ENCODE assay signal across 34 mouse cellular contexts in the genomic region with DNA sequence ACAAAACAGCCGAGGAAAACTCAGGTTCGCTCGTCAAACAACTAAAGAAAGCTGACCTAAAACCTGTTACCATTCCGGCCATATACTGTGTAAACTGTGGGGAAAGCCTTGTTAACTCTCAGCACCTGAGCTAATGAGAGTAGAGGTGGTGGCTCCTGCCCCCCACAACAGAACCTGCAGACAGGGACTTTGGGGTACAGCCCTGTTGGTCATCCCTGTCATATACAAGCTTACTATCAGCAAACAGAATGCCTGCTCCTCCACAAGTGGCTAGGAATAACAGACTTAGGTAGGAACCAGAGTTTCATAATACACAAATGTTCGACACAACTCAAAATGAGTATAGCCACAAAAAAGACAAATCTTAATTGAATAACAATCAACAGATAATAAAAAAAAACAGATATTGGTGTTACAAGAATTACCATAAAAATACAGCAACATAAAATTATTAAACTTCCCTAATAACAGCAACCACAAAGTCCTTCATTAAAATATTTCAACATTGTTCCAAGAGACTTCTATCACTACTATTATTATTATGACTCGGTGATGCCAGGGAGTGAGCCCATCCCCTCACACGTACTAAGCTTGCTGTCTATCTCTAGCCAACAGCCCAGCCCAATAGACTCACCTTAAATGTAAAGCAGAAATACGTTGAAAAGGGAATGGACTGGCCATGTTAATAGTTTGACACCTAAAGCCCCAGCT. TPM values are rescaled to one million over a fixed set of nuclear protein-coding genes. Genes with fewer than 3 reads are reported as not detected.
DNase-seq lines count a peak whose midpoint lies in the region; ATAC-seq and TF ChIP-seq lines count a peak whose summit lies in the region.
"Had no signal": no experiment of that assay in that cellular context is flagged by ENCODE, and none has a peak within 500 bp of the region (broad histone marks: within the 10 kb centered on the region; RNA-seq: fewer than 3 reads in every experiment).

No protein-coding gene starts in this region.

- H3K4me1 ChIP-seq in MEL (ENCODE audit: control insufficient read depth in 1 of 2, insufficient read depth in 2 of 2, low read length in 2 of 2): peaks cover 21 to 31% of the 10 kb centered on the region in 2 experiments
- peaks cover 21% of the 10 kb centered on the region for H3K4me1 ChIP-seq in liver, embryonic 11.5 days (replicated peaks; ENCODE audit: control insufficient read depth, insufficient read depth, low read length)
- H3K4me1 ChIP-seq in liver, embryonic 16.5 days (ENCODE audit: control insufficient read depth, low read depth, low read length): peaks cover 26% of the 10 kb centered on the region
- no peaks in the 10 kb centered on the region for H3K4me1 ChIP-seq in hindbrain, embryonic 10.5 days (replicated peaks)
- H3K4me1 ChIP-seq: embryonic facial prominence, embryonic 10.5 days; embryonic facial prominence, embryonic 15.5 days; forebrain, embryonic 10.5 days; limb, embryonic 13.5 days had no signal

- peak; percentile 11 for DNase-seq in MEL (ENCODE audit: low read depth, low spot score)
- DNase-seq in c-Kit-negative CD71-positive TER-119-positive erythroid progenitor cells, embryonic 14.5 days (ENCODE audit: low read depth, low spot score): peak; percentile 48
- DNase-seq in liver, embryonic 11.5 days (ENCODE audit: low spot score): no peak
- no peak for DNase-seq in hindbrain, embryonic 10.5 days (ENCODE audit: low spot score)
- no peak for DNase-seq in ovary, postnatal 14 days (ENCODE audit: low spot score)
- no peak for DNase-seq in left cerebral cortex, postnatal 4 days
- DNase-seq: adrenal gland, postnatal 36 days; cerebellum, adult 8-10 months; cerebellum, postnatal 25 days; gastrocnemius, adult 2 months; heart, adult 2 months; heart, postnatal 36 days; kidney, adult 11 months; kidney, postnatal 14 days; layer of hippocampus, adult 9-11 months; lung, adult 2 months; lung, postnatal 10 days; midbrain, embryonic 14.5 days had no signal

- H3K4me3 ChIP-seq in MEL (ENCODE audit: control insufficient read depth in 1 of 2, insufficient read depth in 1 of 2, low read depth in 2 of 2, low read length in 2 of 2): no peak overlapping the region
- peak overlapping the region; percentile 13; the same call in 1 of the 2 replicates for H3K4me3 ChIP-seq in liver, embryonic 11.5 days (ENCODE audit: low read depth, low read length)
- peak overlapping the region; percentile 24 for H3K4me3 ChIP-seq in liver, embryonic 16.5 days (ENCODE audit: low read depth, low read length)
- H3K4me3 ChIP-seq in hindbrain, embryonic 10.5 days: no peak overlapping the region
- H3K4me3 ChIP-seq: embryonic facial prominence, embryonic 10.5 days; embryonic facial prominence, embryonic 15.5 days; forebrain, embryonic 10.5 days; gastrocnemius, adult 2 months; heart, adult 2 months; heart, embryonic 15.5 days; limb, embryonic 13.5 days had no signal

- TF ChIP-seq CTCF in MEL (IDR thresholded peaks at IDR 0.05 in 2 of 3, conservative IDR thresholded peaks at IDR 0.05 in 1 of 3; ENCODE audit: control insufficient read depth in 1 of 3, insufficient read depth in 1 of 3, low read depth in 2 of 3, low read length in 3 of 3, poor library complexity in 1 of 3, severe bottlenecking in 1 of 3): no peak

- no peaks in the 10 kb centered on the region for H3K27me3 ChIP-seq in MEL (ENCODE audit: control insufficient read depth in 1 of 2, insufficient read depth in 2 of 2, low read length in 2 of 2)
- no peaks in the 10 kb centered on the region for H3K27me3 ChIP-seq in liver, embryonic 11.5 days (replicated peaks; ENCODE audit: control insufficient read depth, insufficient read depth, low read length)
- no peaks in the 10 kb centered on the region for H3K27me3 ChIP-seq in liver, embryonic 16.5 days (ENCODE audit: control insufficient read depth, insufficient read depth, low read depth, low read length)
- no peaks in the 10 kb centered on the region for H3K27me3 ChIP-seq in hindbrain, embryonic 10.5 days (ENCODE audit: insufficient read depth, poor library complexity, severe bottlenecking)
- H3K27me3 ChIP-seq: embryonic facial prominence, embryonic 15.5 days; heart, embryonic 15.5 days; limb, embryonic 13.5 days had no signal

- H3K27ac ChIP-seq in MEL (ENCODE audit: control insufficient read depth, low read depth, low read length): peak overlapping the region; percentile 44
- H3K27ac ChIP-seq in liver, embryonic 11.5 days (ENCODE audit: low read depth, low read length): peak overlapping the region; percentile 90
- H3K27ac ChIP-seq in liver, embryonic 16.5 days (ENCODE audit: low read length): peak overlapping the region; percentile 92
- H3K27ac ChIP-seq in hindbrain, embryonic 10.5 days: no peak overlapping the region
- H3K27ac ChIP-seq: embryonic facial prominence, embryonic 10.5 days; embryonic facial prominence, embryonic 15.5 days; forebrain, embryonic 10.5 days; gastrocnemius, adult 2 months; heart, adult 2 months; heart, embryonic 15.5 days; hindbrain, embryonic 14.5 days; limb, embryonic 13.5 days; macrophage had no signal

- no peak overlapping the region for H3K9ac ChIP-seq in MEL (ENCODE audit: control insufficient read depth, low read depth, low read length, poor library complexity, severe bottlenecking)
- H3K9ac ChIP-seq in liver, embryonic 11.5 days (ENCODE audit: low read depth, low read length): peak overlapping the region; percentile 28
- H3K9ac ChIP-seq in liver, embryonic 16.5 days (ENCODE audit: low read depth, low read length): peak overlapping the region; percentile 58
- H3K9ac ChIP-seq: embryonic facial prominence, embryonic 15.5 days; heart, embryonic 15.5 days; hindbrain, embryonic 14.5 days; limb, embryonic 13.5 days had no signal

- no peak for TF ChIP-seq RAD21 in MEL (IDR thresholded peaks at IDR 0.05; ENCODE audit: low read depth, low read length)

- TF ChIP-seq POLR2A in MEL (IDR thresholded peaks at IDR 0.05; ENCODE audit: control insufficient read depth in 1 of 2, insufficient read depth in 1 of 2, low read depth in 1 of 2, low read length in 2 of 2, poor library complexity in 1 of 2): no peak

- 61% methylated on average over 8 of the region's 8 CpGs for WGBS in liver, embryonic 11.5 days
- 38% methylated on average over 8 of the region's 8 CpGs for WGBS in liver, embryonic 16.5 days (ENCODE audit: insufficient replicate concordance)
- WGBS in hindbrain, embryonic 10.5 days: 92% methylated on average over 8 of the region's 8 CpGs

- peak overlapping the region; percentile 65 for H3K4me2 ChIP-seq in liver, embryonic 11.5 days
- peak overlapping the region; percentile 59 for H3K4me2 ChIP-seq in liver, embryonic 16.5 days (ENCODE audit: low read depth, low read length)
- H3K4me2 ChIP-seq: embryonic facial prominence, embryonic 15.5 days; heart, embryonic 15.5 days; hindbrain, embryonic 14.5 days; limb, embryonic 13.5 days had no signal

- intact Hi-C loops in left cerebral cortex, postnatal 4 days (cut with DNase I): no loop called here

- peaks cover 0 to 35% of the 10 kb centered on the region in 2 experiments for H3K36me3 ChIP-seq in MEL (ENCODE audit: control insufficient read depth in 1 of 2, insufficient read depth in 2 of 2, low read length in 2 of 2)
- H3K36me3 ChIP-seq in liver, embryonic 11.5 days (ENCODE audit: control insufficient read depth, insufficient read depth, low read length): no peaks in the 10 kb centered on the region; the same call in 1 of the 2 replicates
- no peaks in the 10 kb centered on the region; the same call in 1 of the 2 replicates for H3K36me3 ChIP-seq in liver, embryonic 16.5 days (ENCODE audit: control insufficient read depth, insufficient read depth)
- peaks cover 9% of the 10 kb centered on the region; the same call in 1 of the 2 replicates for H3K36me3 ChIP-seq in hindbrain, embryonic 10.5 days

- TF ChIP-seq EP300 in MEL (IDR thresholded peaks at IDR 0.05; ENCODE audit: low read depth in 1 of 2, low read length in 2 of 2): no peak

- ATAC-seq in liver, embryonic 11.5 days (replicated peaks; ENCODE audit: low FRiP score): peak; percentile 72
- peak; percentile 76 for ATAC-seq in liver, embryonic 16.5 days (ENCODE audit: low read depth)
- ATAC-seq: CD4-positive, CD25-positive, alpha-beta regulatory T cell, adult 4 months; forebrain, embryonic 16.5 days had no signal

- peaks cover 15% of the 10 kb centered on the region for H3K79me2 ChIP-seq in MEL (ENCODE audit: control insufficient read depth, insufficient read depth, low read length, poor library complexity)

- H3K9me3 ChIP-seq in MEL (replicated peaks; ENCODE audit: insufficient read depth, low read length): no peaks in the 10 kb centered on the region
- no peaks in the 10 kb centered on the region for H3K9me3 ChIP-seq in liver, embryonic 11.5 days (ENCODE audit: control insufficient read depth, low read length)
- no peaks in the 10 kb centered on the region for H3K9me3 ChIP-seq in liver, embryonic 16.5 days (replicated peaks; ENCODE audit: control insufficient read depth, low read length)
- no peaks in the 10 kb centered on the region for H3K9me3 ChIP-seq in hindbrain, embryonic 10.5 days
- H3K9me3 ChIP-seq: embryonic facial prominence, embryonic 10.5 days; embryonic facial prominence, embryonic 15.5 days; forebrain, embryonic 10.5 days; heart, embryonic 15.5 days; limb, embryonic 13.5 days had no signal

RNA-seq across cellular contexts. Expression of a gene that starts 14.1 kb away (rescaled TPM):
- 0.39 and 1.0 TPM in 2 replicates for total RNA-seq in MEL (2012; rRNA removed)
- not detected for polyA plus RNA-seq in MEL (2012; ENCODE audit: insufficient read depth in 1 of 2, insufficient read length in 2 of 2, low read depth in 1 of 2, low replicate concordance in 2 of 2, missing spikeins in 1 of 2)
- polyA plus RNA-seq in liver, embryonic 11.5 days (2014; fragmentation: Nextera tagmentation; extraction: Ambion mirVana): 0.30 TPM in 1 of 2 replicates, not detected in the other
- polyA plus RNA-seq in liver, embryonic 16.5 days (2015; fragmentation: Nextera tagmentation; extraction: Ambion mirVana): not detected in 2 replicates
- polyA plus RNA-seq in hindbrain, embryonic 10.5 days (2016; fragmentation: Nextera tagmentation; extraction: Ambion mirVana): not detected in 2 replicates
- total RNA-seq in left cerebral cortex, postnatal 4 days (2021): under 1 TPM in 1 of 2 experiments, not detected in 1; 0.68 TPM
- total RNA-seq: adrenal gland, adult 18-20 months; adrenal gland, postnatal 36 days; gastrocnemius, adult 2 months; gastrocnemius, postnatal 4 days; heart, postnatal 36 days; left cerebral cortex, postnatal 14 days; monocyte, adult 5-6 weeks had no signal
- polyA plus RNA-seq: CD4-positive, CD25-positive, alpha-beta regulatory T cell, adult 4 months; embryonic facial prominence, embryonic 10.5 days; embryonic facial prominence, embryonic 15.5 days; forebrain, embryonic 16.5 days; heart, adult 2 months; heart, embryonic 15.5 days; hindbrain, embryonic 14.5 days; kidney, embryonic 14.5 days; limb, embryonic 13.5 days; lung, adult 2 months; macrophage; midbrain, embryonic 14.5 days; neural tube, embryonic 14.5 days had no signal

RNA-seq across cellular contexts. Expression of a gene that starts 17.5 kb away (rescaled TPM):
- total RNA-seq in MEL (2012; rRNA removed): 16.7 and 20.3 TPM in 2 replicates
- 10 to 100 TPM in 1 of 2 experiments, not detected in 1; 19.2 TPM for polyA plus RNA-seq in MEL (2012; ENCODE audit: insufficient read depth in 1 of 2, insufficient read length in 2 of 2, low read depth in 1 of 2, low replicate concordance in 2 of 2, missing spikeins in 1 of 2)
- 20.0 TPM in 2 replicates for polyA plus RNA-seq in liver, embryonic 11.5 days (2014; fragmentation: Nextera tagmentation; extraction: Ambion mirVana)
- polyA plus RNA-seq in liver, embryonic 16.5 days (2015; fragmentation: Nextera tagmentation; extraction: Ambion mirVana): 7.0 and 7.2 TPM in 2 replicates
- 5.7 and 7.8 TPM in 2 replicates for polyA plus RNA-seq in hindbrain, embryonic 10.5 days (2016; fragmentation: Nextera tagmentation; extraction: Ambion mirVana)
- 10 to 100 TPM; 14.6 to 15.8 TPM for total RNA-seq in left cerebral cortex, postnatal 4 days (2021)

RNA-seq across cellular contexts. Expression of a gene that starts 32.6 kb away (rescaled TPM):
- total RNA-seq in MEL (2012; rRNA removed): 36.8 and 39.2 TPM in 2 replicates
- polyA plus RNA-seq in MEL (2012; ENCODE audit: insufficient read depth in 1 of 2, insufficient read length in 2 of 2, low read depth in 1 of 2, low replicate concordance in 2 of 2, missing spikeins in 1 of 2): 100 to 1,000 TPM in 1 of 2 experiments, 10 to 100 TPM in 1; 45.9 to 111 TPM
- polyA plus RNA-seq in liver, embryonic 11.5 days (2014; fragmentation: Nextera tagmentation; extraction: Ambion mirVana): 67.4 and 75.0 TPM in 2 replicates
- 32.0 and 32.8 TPM in 2 replicates for polyA plus RNA-seq in liver, embryonic 16.5 days (2015; fragmentation: Nextera tagmentation; extraction: Ambion mirVana)
- 69.4 and 80.9 TPM in 2 replicates for polyA plus RNA-seq in hindbrain, embryonic 10.5 days (2016; fragmentation: Nextera tagmentation; extraction: Ambion mirVana)
- 10 to 100 TPM; 49.7 to 55.7 TPM for total RNA-seq in left cerebral cortex, postnatal 4 days (2021)

Comparison
In these comparisons a context has a peak if more than half of its experiments do, and no peak if none do; other contexts are left out.
1. DNase-seq: peak in MEL (single experiment) and c-Kit-negative CD71-positive TER-119-positive erythroid progenitor cells, embryonic 14.5 days (single experiment); none in liver, embryonic 11.5 days (single experiment), hindbrain, embryonic 10.5 days (single experiment), ovary, postnatal 14 days (single experiment) and left cerebral cortex, postnatal 4 days (single experiment).
2. H3K4me3 ChIP-seq: peak in liver, embryonic 11.5 days (single experiment) and liver, embryonic 16.5 days (single experiment); none in MEL (0 of 2) and hindbrain, embryonic 10.5 days (single experiment).